Mouse (Mus musculus) lung, postnatal 0 days (tissue): ENCODE measurements at regions not wholly inside any gene's neighbourhood (a gene's known extent, or its start where the extent isn't known, plus 50 kb on each side); places are given as distances from the start of the nearest gene placed in this dataset.
A peak's percentile ranks its signal among the peaks of the same experiment; 100 is the strongest.

Experiments
- ATAC-seq: fragments of 200-750 bp; cut with Nextera tagmentation; 2 replicates; pipeline ENCODE4 v1.8.0; 2017; ENCODE audit warnings: moderate library complexity
- DNase-seq: peaks from one replicate; pipeline ENCODE4 v3.0.0-alpha.2; 2016; ENCODE audit warnings: low spot score
- H3K27ac ChIP-seq: fragments of 300-500 bp; sonication (generic); 2 replicates; pipeline ENCODE4 v1.5.1; 2014; ENCODE audit warnings: antibody characterized with exemption, mild to moderate bottlenecking, low read length, mixed read lengths
- H3K27me3 ChIP-seq: fragments of 300-500 bp; sonication (generic); replicated peaks from 2 replicates; pipeline ENCODE4 v1.6.1; 2014; ENCODE audit warnings: low read length, mixed read lengths; ENCODE audit not compliant: insufficient read depth
- H3K36me3 ChIP-seq: fragments of 300-500 bp; sonication (generic); 2 replicates; pipeline ENCODE4 v1.6.1; 2014; ENCODE audit warnings: low read length, mixed read lengths; ENCODE audit not compliant: insufficient read depth
- H3K4me1 ChIP-seq: fragments of 300-500 bp; sonication (generic); 2 replicates; pipeline ENCODE4 v1.6.1; 2014; ENCODE audit warnings: antibody characterized with exemption, low read depth, low read length, mixed read lengths; ENCODE audit not compliant: insufficient read depth
- H3K4me2 ChIP-seq: fragments of 300-500 bp; sonication (generic); replicated peaks from 2 replicates; pipeline ENCODE4 v1.6.1; 2014; ENCODE audit warnings: low read depth, mild to moderate bottlenecking, low read length, moderate library complexity, mixed read lengths
- H3K4me3 ChIP-seq: fragments of 300-500 bp; sonication (generic); 2 replicates; pipeline ENCODE4 v1.5.1; 2014; ENCODE audit warnings: low read depth, low read length
- H3K9ac ChIP-seq: fragments of 300-500 bp; sonication (generic); replicated peaks from 2 replicates; pipeline ENCODE4 v1.6.1; 2014; ENCODE audit warnings: low read depth, mild to moderate bottlenecking
- H3K9me3 ChIP-seq: fragments of 300-500 bp; sonication (generic); 2 replicates; pipeline ENCODE4 v1.6.1; 2016; ENCODE audit warnings: low read length, mixed read lengths
- CTCF ChIP-seq: IDR thresholded peaks from 2 replicates; pipeline ENCODE4 v1.5.1; 2016; ENCODE audit warnings: antibody characterized with exemption, mild to moderate bottlenecking
- EP300 ChIP-seq: IDR thresholded peaks from 2 replicates; pipeline ENCODE4 v1.6.1; 2016; ENCODE audit warnings: antibody characterized with exemption, mild to moderate bottlenecking, control low read depth
- WGBS: fragments of 180-500 bp; shearing (Covaris S2); extraction: QIAGEN DNeasy Blood & Tissue Kit; methylation state at CpG from one replicate; pipeline ENCODE4 v1.1.7; 2014; 5-methylcytosine and 5-hydroxymethylcytosine counted together

- Histone ChIP-seq H3K9me3 (no peaks in the 10 kb centered on the region), H3K4me1 (no peaks in the 10 kb centered on the region), H3K4me2 (no peak overlapping the region), H3K36me3 (no peaks in the 10 kb centered on the region), H3K27me3 (no peaks in the 10 kb centered on the region), H3K4me3 (no peak overlapping the region), H3K9ac (no peak overlapping the region), H3K27ac (no peak overlapping the region)
- DNase-seq (no peak), ATAC-seq (no peak)
- WGBS = 87% methylated on average over 11 of the region's 11 CpGs
- TF ChIP-seq CTCF = no peak
These were observed 343.2 kb upstream of the Sash1 start for GRCm38 (mm10) chr10:9229116-9229515.

GRCm38 (mm10) chr10:9227361-9227760, 341.5 kb upstream of the Sash1 start:
- Histone ChIP-seq H3K36me3 (no peaks in the 10 kb centered on the region), H3K4me1 (no peaks in the 10 kb centered on the region), H3K9me3 (no peaks in the 10 kb centered on the region), H3K27me3 (no peaks in the 10 kb centered on the region), H3K4me2 (no peak overlapping the region), H3K27ac (no peak overlapping the region), H3K9ac (no peak overlapping the region), H3K4me3 (no peak overlapping the region)
- ATAC-seq (no peak), DNase-seq (no peak)
- 7% methylated on average over 1 of the region's 1 CpGs for WGBS
- TF ChIP-seq EP300 (no peak), CTCF (no peak)

- 12% methylated on average over 2 of the region's 2 CpGs for WGBS
- Histone ChIP-seq H3K9ac (no peak overlapping the region), H3K27me3 (no peaks in the 10 kb centered on the region), H3K4me3 (no peak overlapping the region), H3K27ac (no peak overlapping the region), H3K36me3 (no peaks in the 10 kb centered on the region), H3K4me2 (no peak overlapping the region), H3K9me3 (no peaks in the 10 kb centered on the region), H3K4me1 (no peaks in the 10 kb centered on the region)
- DNase-seq (no peak), ATAC-seq (no peak)
- TF ChIP-seq CTCF (no peak), EP300 (no peak)
These were observed 324.8 kb upstream of the Sash1 start for GRCm38 (mm10) chr10:9210646-9211045.

- DNase-seq (no peak), ATAC-seq (no peak)
- H3K27me3 ChIP-seq = no peaks in the 10 kb centered on the region
- no peaks in the 10 kb centered on the region for H3K36me3 ChIP-seq
- no peak overlapping the region for H3K27ac ChIP-seq
- H3K9me3 ChIP-seq = no peaks in the 10 kb centered on the region
- no peak overlapping the region for H3K9ac ChIP-seq
- no peaks in the 10 kb centered on the region for H3K4me1 ChIP-seq
- no peak overlapping the region for H3K4me2 ChIP-seq
- H3K4me3 ChIP-seq = no peak overlapping the region
- WGBS = 68% methylated on average over 8 of the region's 8 CpGs
- no peak for TF ChIP-seq CTCF
- TF ChIP-seq EP300 = no peak
These were observed 318.2 kb upstream of the Sash1 start for GRCm38 (mm10) chr10:9204096-9204495.

GRCm38 (mm10) chr10:9203323-9203722, 317.5 kb upstream of the Sash1 start:
- Histone ChIP-seq H3K9me3 (no peaks in the 10 kb centered on the region), H3K27me3 (no peaks in the 10 kb centered on the region), H3K9ac (no peak overlapping the region), H3K4me1 (no peaks in the 10 kb centered on the region), H3K4me3 (no peak overlapping the region), H3K27ac (no peak overlapping the region), H3K36me3 (no peaks in the 10 kb centered on the region), H3K4me2 (no peak overlapping the region)
- TF ChIP-seq CTCF = no peak
- no peak for TF ChIP-seq EP300
- 84% methylated on average over 6 of the region's 6 CpGs for WGBS
- DNase-seq (no peak), ATAC-seq (no peak)

- no peak for DNase-seq
- no peaks in the 10 kb centered on the region for H3K36me3 ChIP-seq
- no peak overlapping the region for H3K4me3 ChIP-seq
- H3K4me2 ChIP-seq = no peak overlapping the region
- H3K27ac ChIP-seq = no peak overlapping the region
- no peaks in the 10 kb centered on the region for H3K4me1 ChIP-seq
- no peak for TF ChIP-seq EP300
- no peak for TF ChIP-seq CTCF
- WGBS = 40% methylated on average over 1 of the region's 1 CpGs
- no peaks in the 10 kb centered on the region for H3K27me3 ChIP-seq
- no peaks in the 10 kb centered on the region for H3K9me3 ChIP-seq
- no peak for ATAC-seq
- no peak overlapping the region for H3K9ac ChIP-seq
These were observed 317.1 kb upstream of the Sash1 start for GRCm38 (mm10) chr10:9202922-9203321.

- Histone ChIP-seq H3K36me3 (no peaks in the 10 kb centered on the region), H3K4me3 (no peak overlapping the region), H3K27ac (no peak overlapping the region), H3K4me1 (no peaks in the 10 kb centered on the region), H3K27me3 (no peaks in the 10 kb centered on the region), H3K9ac (no peak overlapping the region), H3K9me3 (no peaks in the 10 kb centered on the region), H3K4me2 (no peak overlapping the region)
- DNase-seq (peak; percentile 57), ATAC-seq (peak; percentile 33; the same call in 1 of the 2 replicates)
- WGBS = 51% methylated on average over 3 of the region's 3 CpGs
- TF ChIP-seq CTCF (peak; percentile 77), EP300 (no peak)
These were observed 289.1 kb upstream of the Sash1 start for GRCm38 (mm10) chr10:9174997-9175396.
